Mouse (Mus musculus) Muller cell, postnatal 12 days (primary cell): ENCODE results near the gene Fancl.

ENCODE experiments used
- DNase-seq: peaks from one replicate; pipeline ENCODE4 v3.0.0-alpha.2; 2015; ENCODE audit errors: inconsistent ontology term

The Fancl gene

GRCm38 (mm10) chr11:26489761-26490466 lies 104.0 kb downstream of the Fancl start:
- no peak for DNase-seq

- DNase-seq, result no peak
Measured at GRCm38 (mm10) chr11:26495951-26496350, 110.0 kb downstream of the Fancl start.

GRCm38 (mm10) chr11:26513683-26514082 lies 127.7 kb downstream of the Fancl start:
- no peak for DNase-seq

- no peak for DNase-seq
Measured at GRCm38 (mm10) chr11:26516086-26516485, 130.2 kb downstream of the Fancl start.

GRCm38 (mm10) chr11:26518991-26519390 lies 133.1 kb downstream of the Fancl start:
- DNase-seq, result peak; percentile 37
